Mouse (Mus musculus): Measurements from ENCODE around the gene Rag1. TPM values are rescaled to one million over a fixed set of nuclear protein-coding genes. Genes with fewer than 3 reads are reported as not detected.

The Rag1 gene
- total RNA-seq, 1 experiment from 2014 or later, result 1.9 TPM

- no peak for DNase-seq
These were observed 57.9 kb downstream of the Rag1 start for GRCm38 (mm10) chr2:101591356-101591755.

Other genes with a start within 250 kb of the Rag1 start
- gene Rag2, start 24.8 kb downstream of the Rag1 start, total RNA-seq (2021), result 0.48 TPM in 1 of 2 replicates, not detected in the other
- gene B230118H07Rik, start within 50 bp of the Rag1 start, total RNA-seq (2021), result 31.8 and 32.7 TPM in 2 replicates
- gene Traf6, start 28.9 kb upstream of the Rag1 start, total RNA-seq (2021), result 16.1 and 17.0 TPM in 2 replicates
- gene Prr5l, start 233.5 kb upstream of the Rag1 start, total RNA-seq (2021), result 3.7 and 5.1 TPM in 2 replicates
- gene Commd9, start 236.7 kb upstream of the Rag1 start, total RNA-seq (2021), result 31.7 and 39.0 TPM in 2 replicates

Measured in adrenal gland, postnatal 14 days (tissue).